Mouse (Mus musculus) ovary, adult 10 weeks (tissue): ENCODE measurements around the gene Gm2004. TPM values are rescaled to one million over a fixed set of nuclear protein-coding genes. Genes with fewer than 3 reads are reported as not detected.

Experiments used
- polyA plus RNA-seq: library from polyadenylated mRNA; stranded (reverse); fragments of 350-450 nt; fragmentation: Illumina TruSeq; extraction: RNeasy Lipid Tissue Mini Kit (QIAGEN cat#74804); gene quantifications from one replicate; pipeline ENCODE4 v1.2.3, GENCODE M21; 2014

Gm2004 gene
- polyA plus RNA-seq = 17.3 TPM

GRCm38 (mm10) chr2:176149725-176150124 is at the start of gene Gm2004:
Gene Gm2004 (minus strand): TSS chr2:176149825.

Other genes with a start within 250 kb of the Gm2004 start
- gene Zfp966, start 218.7 kb downstream of the Gm2004 start, polyA plus RNA-seq = 60.9 TPM
- gene Gm2026, start 184.5 kb downstream of the Gm2004 start, polyA plus RNA-seq = 67.9 TPM
- 53.9 TPM for gene 2210418O10Rik, start 76.7 kb upstream of the Gm2004 start, polyA plus RNA-seq
- gene Gm11009, start 169.7 kb upstream of the Gm2004 start, polyA plus RNA-seq = not detected